Mouse (Mus musculus) NIH3T3 (cell line): ENCODE results near the gene Dpm2.

ENCODE experiments used
- DNase-seq: peaks from one replicate; pipeline ENCODE4 v3.0.0-alpha.2; 2012; ENCODE audit warnings: low read depth

Dpm2 gene

DNA sequence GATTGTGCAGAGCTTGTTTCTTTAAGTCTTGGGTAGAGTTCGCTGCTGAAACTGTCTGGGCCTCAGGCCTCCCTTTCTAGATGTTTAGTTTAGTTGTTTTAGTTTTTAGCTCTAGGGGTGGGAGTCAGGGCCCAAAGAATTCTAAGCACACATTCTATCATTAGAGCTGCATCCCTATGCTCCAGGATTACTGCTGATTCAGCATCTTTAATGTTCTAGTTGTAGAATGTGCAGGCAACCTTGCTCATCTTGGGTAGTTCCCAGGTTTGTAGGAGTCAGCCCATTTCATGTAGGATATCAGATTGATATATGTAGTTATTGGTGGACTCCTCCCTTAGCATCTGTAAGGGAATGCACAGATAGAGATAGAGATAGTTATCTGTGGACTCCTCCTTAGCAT lies 46.5 kb downstream of the Dpm2 start:
- DNase-seq, result no peak

DNA sequence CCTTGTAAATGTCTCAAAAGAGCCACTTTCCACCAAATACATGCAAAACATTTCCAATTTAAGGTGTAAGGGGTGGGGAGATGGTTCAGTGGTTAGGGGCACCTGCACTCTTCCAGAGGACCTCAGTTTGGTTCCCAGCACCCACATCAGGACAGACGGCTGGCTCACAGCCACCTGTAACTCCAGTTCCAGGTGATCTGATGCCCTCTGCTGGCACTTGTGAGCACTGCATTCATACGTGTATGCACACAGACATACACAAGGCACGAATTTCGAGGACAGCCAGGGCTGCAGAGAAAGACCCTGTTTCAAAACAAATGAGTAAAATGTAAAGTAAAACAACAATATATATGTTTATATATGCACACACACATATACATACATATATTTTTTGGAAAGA lies 46.9 kb downstream of the Dpm2 start:
- DNase-seq, result peak; percentile 56

DNA sequence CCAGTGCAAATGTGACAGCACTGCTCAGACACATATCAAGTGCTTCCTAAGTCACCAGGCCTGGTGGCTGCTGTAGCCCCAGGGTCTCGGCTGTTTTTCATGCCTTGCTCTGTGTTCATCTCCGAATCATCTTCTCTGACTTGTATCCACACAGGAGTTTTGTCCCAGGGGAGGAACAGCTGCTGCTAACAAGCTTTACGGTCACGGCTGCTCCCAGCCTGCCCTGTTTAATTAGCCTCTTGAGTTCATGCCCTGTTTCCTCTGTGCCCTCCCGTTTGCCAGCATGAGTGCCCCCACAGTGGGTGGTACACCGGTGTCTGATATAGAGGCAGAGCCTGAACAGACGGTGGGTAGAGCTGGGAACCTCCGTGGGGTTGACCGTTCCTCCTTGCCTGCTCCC lies 47.4 kb downstream of the Dpm2 start:
- no peak for DNase-seq

DNA sequence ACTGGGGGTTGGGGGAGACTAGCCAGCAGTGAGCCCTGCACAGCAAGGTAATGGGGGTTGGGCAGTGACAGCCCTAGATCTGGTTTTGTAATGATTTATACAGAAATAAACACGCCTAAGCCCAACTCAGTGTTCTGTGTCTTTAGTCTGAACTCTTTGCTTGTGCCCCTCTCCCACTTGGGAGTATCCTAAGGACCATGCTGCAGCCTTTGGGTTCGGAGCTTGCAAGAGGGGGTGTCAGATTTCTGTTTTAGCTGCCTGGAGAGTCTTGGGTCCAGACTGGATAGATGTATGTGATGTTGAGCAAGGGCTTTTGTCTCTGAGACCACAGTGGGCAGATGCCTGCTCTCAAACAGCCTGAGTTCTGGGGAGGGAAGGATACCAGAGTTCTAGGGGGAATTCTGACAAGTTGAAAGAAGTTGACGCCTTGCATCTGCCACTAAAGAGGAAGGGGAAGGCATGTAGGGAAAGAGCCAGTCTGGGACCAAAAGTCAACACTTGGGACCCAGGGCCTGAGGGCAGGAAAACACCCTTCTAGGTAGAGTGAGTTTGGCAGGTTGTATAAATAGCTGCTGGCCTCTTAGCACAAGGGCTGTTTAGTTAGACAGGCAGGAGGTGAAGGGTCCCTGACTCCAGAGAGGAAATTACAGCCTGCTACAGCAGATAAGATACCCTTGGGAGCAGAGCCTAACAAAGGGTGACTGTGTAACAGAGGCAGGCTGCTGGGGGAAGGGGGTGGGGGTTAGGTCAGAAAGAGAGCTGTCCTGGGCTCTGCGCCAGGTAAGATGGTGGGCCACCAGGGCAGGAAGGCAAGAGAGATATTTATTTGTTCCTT lies 50.2 kb downstream of the Dpm2 start:
- DNase-seq, result peak; percentile 72

- no peak for DNase-seq
These were observed 50.8 kb downstream of the Dpm2 start, which contains the start of gene Ak1 for GRCm38 (mm10) chr2:32621517-32621859. Gene Ak1, plus strand, starts transcription at chr2:32621758.
